Mouse (Mus musculus) midbrain, postnatal 0 days (tissue): ENCODE results near the gene Ppp1r3d. TPM values are rescaled to one million over a fixed set of nuclear protein-coding genes. Genes with fewer than 3 reads are reported as not detected.

Experiments
- ATAC-seq: fragments of 200-750 bp; cut with Nextera tagmentation; 2 replicates; pipeline ENCODE4 v1.8.0; 2017; ENCODE audit warnings: moderate number of reproducible peaks, mild to moderate bottlenecking, moderate TSS enrichment, moderate library complexity; ENCODE audit not compliant: low FRiP score
- DNase-seq: peaks from one replicate; pipeline ENCODE4 v3.0.0-alpha.2; 2015; ENCODE audit warnings: low spot score
- H3K27ac ChIP-seq: fragments of 300-500 bp; sonication (generic); 2 replicates; pipeline ENCODE4 v1.5.1; 2014; ENCODE audit warnings: low read depth, mild to moderate bottlenecking, low read length, mixed read lengths
- H3K27me3 ChIP-seq: fragments of 300-500 bp; sonication (generic); 2 replicates; pipeline ENCODE4 v1.6.1; 2014; ENCODE audit warnings: low read length, control low read depth, mixed read lengths; ENCODE audit not compliant: insufficient read depth
- H3K36me3 ChIP-seq: fragments of 300-500 bp; sonication (generic); 2 replicates; pipeline ENCODE4 v1.6.1; 2014; ENCODE audit warnings: low read length, control low read depth, mixed read lengths; ENCODE audit not compliant: insufficient read depth
- H3K4me1 ChIP-seq: fragments of 300-500 bp; sonication (generic); 2 replicates; pipeline ENCODE4 v1.6.1; 2014; ENCODE audit warnings: mild to moderate bottlenecking, control low read depth, antibody characterized with exemption, low read length, mixed read lengths; ENCODE audit not compliant: insufficient read depth
- H3K4me2 ChIP-seq: fragments of 300-500 bp; sonication (generic); 2 replicates; pipeline ENCODE4 v1.6.1; 2014; ENCODE audit warnings: low read depth, mild to moderate bottlenecking, low read length, mixed read lengths; ENCODE audit not compliant: poor library complexity, severe bottlenecking
- H3K4me3 ChIP-seq: fragments of 300-500 bp; sonication (generic); 2 replicates; pipeline ENCODE4 v1.5.1; 2014; ENCODE audit warnings: low read depth, mild to moderate bottlenecking, low read length, moderate library complexity
- H3K9ac ChIP-seq: fragments of 300-500 bp; sonication (generic); replicated peaks from 2 replicates; pipeline ENCODE4 v1.6.1; 2014; ENCODE audit warnings: mild to moderate bottlenecking, low read length, moderate library complexity, mixed read lengths; ENCODE audit not compliant: poor library complexity, severe bottlenecking
- H3K9me3 ChIP-seq: fragments of 300-500 bp; sonication (generic); 2 replicates; pipeline ENCODE4 v1.6.1; 2016; ENCODE audit warnings: low read length, control low read depth
- CTCF ChIP-seq: IDR thresholded peaks from 2 replicates; pipeline ENCODE4 v1.5.1; 2016; ENCODE audit warnings: antibody characterized with exemption, mild to moderate bottlenecking
- WGBS: fragments of 180-500 bp; shearing (Covaris S2); extraction: QIAGEN DNeasy Blood & Tissue Kit; methylation state at CpG from one replicate; pipeline ENCODE4 v1.1.7; 2014; 5-methylcytosine and 5-hydroxymethylcytosine counted together
- polyA plus RNA-seq: library from polyadenylated mRNA; unstranded; fragments of >200 nt; fragmentation: Nextera tagmentation; extraction: Ambion mirVana; gene quantifications from 2 replicates; pipeline ENCODE4 v1.2.1, GENCODE M21; 2015
- total RNA-seq: library from RNA; depleted of rRNA; stranded (reverse); fragments of >200 nt; gene quantifications from 2 replicates; pipeline ENCODE4 v1.2.3, GENCODE M21; 2014

The Ppp1r3d gene
- total and polyA plus RNA-seq, 2 experiments from 2014 or later = 4.6 to 16.6 TPM

DNA sequence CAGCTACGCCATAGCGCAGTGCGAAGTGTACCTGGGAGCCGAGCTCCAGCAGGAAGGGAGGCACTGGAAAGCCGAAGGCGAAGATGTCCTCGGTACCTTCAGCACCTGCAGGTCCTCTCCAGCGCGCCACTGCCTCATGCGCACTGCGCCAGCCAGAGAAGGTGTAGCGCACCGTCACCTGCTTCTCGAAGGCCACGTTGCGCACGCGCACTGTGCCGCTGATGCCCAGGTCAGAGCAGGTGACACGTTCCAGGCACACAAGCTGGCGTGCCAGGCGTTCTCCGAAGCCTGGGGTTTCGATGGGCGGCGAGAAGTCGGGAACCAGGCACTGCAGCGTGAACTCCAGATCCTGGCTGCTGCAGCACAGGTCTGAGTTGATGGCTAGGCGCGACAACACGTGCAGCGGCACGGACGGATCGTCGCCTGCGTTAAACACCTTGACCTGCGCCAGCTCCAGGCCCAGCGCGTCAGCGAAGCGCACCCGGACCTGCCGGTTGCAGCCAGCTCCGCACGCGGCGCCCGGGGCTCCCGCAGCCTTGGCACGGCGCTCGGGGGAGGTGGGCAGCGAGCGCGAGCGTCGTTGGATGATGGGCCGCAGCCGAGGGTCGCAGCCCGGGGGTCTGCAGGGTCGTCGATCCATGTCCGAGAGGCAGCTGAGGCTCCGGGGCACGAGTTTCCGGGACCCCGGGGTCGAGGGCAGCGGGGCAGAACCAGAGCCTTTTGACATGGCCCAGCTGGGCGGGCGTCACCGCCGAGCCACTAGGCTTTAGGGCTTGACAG lies 601 bp downstream of the Ppp1r3d start:
- ATAC-seq (peak; percentile 17), DNase-seq (peak; percentile 38)
- Histone ChIP-seq H3K9ac (peak overlapping the region; percentile 67), H3K27ac (peak overlapping the region; percentile 74; the same call in 1 of the 2 replicates), H3K36me3 (peaks cover 7% of the 10 kb centered on the region; the same call in 1 of the 2 replicates), H3K4me1 (peaks cover 11% of the 10 kb centered on the region; the same call in 1 of the 2 replicates), H3K4me2 (peak overlapping the region; percentile 99), H3K27me3 (0 out of 2 replicates have a peak, but pooled peaks cover 4% of the 10 kb centered on the region), H3K9me3 (no peaks in the 10 kb centered on the region), H3K4me3 (peak overlapping the region; percentile 68)
- no peak for TF ChIP-seq CTCF
- WGBS = 18% methylated on average over 71 of the region's 75 CpGs

DNA sequence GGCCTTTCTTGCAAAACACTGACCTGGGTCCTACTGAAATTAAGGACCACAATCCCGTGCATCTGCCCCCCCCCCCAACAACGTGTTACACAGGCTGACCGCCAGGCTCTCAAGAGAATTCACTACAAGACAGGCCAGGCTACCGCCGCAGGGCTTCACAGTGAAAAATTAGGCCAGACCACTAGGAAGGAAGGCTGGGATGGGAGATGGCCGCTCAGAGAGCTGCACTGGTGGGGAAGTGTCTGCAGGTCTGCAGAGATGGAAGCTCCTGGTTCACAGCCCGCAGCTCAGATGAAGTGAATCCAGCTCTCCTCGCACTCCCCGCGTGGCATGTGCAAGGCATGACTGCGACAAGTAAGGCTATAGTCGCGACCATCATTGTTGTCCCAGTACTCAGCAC lies 1.2 kb downstream of the Ppp1r3d start:
- no peaks in the 10 kb centered on the region for H3K9me3 ChIP-seq

GRCm38 (mm10) chr2:178412598-178412997 lies 1.7 kb downstream of the Ppp1r3d start:
- WGBS = 73% methylated on average over 6 of the region's 6 CpGs
- no peak overlapping the region for H3K4me3 ChIP-seq
- 0 out of 2 replicates have a peak overlapping the region, but pooled peaks have one; percentile 4 for H3K9ac ChIP-seq
- 0 out of 2 replicates have a peak, but pooled peaks cover 4% of the 10 kb centered on the region for H3K27me3 ChIP-seq
- DNase-seq = no peak
- peaks cover 11% of the 10 kb centered on the region; the same call in 1 of the 2 replicates for H3K4me1 ChIP-seq
- no peak for TF ChIP-seq CTCF
- peak overlapping the region; percentile 99; the same call in 1 of the 2 replicates for H3K4me2 ChIP-seq
- ATAC-seq = no peak
- 0 out of 2 replicates have a peak, but pooled peaks cover under 1% of the 10 kb centered on the region for H3K36me3 ChIP-seq
- H3K27ac ChIP-seq = no peak overlapping the region
- no peaks in the 10 kb centered on the region for H3K9me3 ChIP-seq

More for the DNA sequence above, 1.2 kb downstream of the Ppp1r3d start:
- Histone ChIP-seq H3K27ac (no peak overlapping the region), H3K4me3 (peak overlapping the region; percentile 68), H3K9ac (no peak overlapping the region; the same call in 1 of the 2 replicates), H3K4me1 (peaks cover 11% of the 10 kb centered on the region; the same call in 1 of the 2 replicates), H3K27me3 (0 out of 2 replicates have a peak, but pooled peaks cover 4% of the 10 kb centered on the region), H3K4me2 (peak overlapping the region; percentile 99), H3K36me3 (peaks cover 6% of the 10 kb centered on the region; the same call in 1 of the 2 replicates)
- TF ChIP-seq CTCF = no peak
- WGBS = 69% methylated on average over 13 of the region's 13 CpGs
- no peak for DNase-seq
- ATAC-seq = 0 out of 2 replicates have a peak, but pooled peaks have one; percentile 1

- Histone ChIP-seq H3K27ac (no peak overlapping the region), H3K9me3 (no peaks in the 10 kb centered on the region), H3K36me3 (no peaks in the 10 kb centered on the region), H3K4me2 (no peak overlapping the region), H3K4me3 (no peak overlapping the region), H3K9ac (no peak overlapping the region), H3K4me1 (peaks cover 11% of the 10 kb centered on the region; the same call in 1 of the 2 replicates), H3K27me3 (0 out of 2 replicates have a peak, but pooled peaks cover 4% of the 10 kb centered on the region)
- TF ChIP-seq CTCF = no peak
- DNase-seq (no peak), ATAC-seq (no peak)
- WGBS = 86% methylated on average over 6 of the region's 6 CpGs
These were observed 4.0 kb downstream of the Ppp1r3d start for GRCm38 (mm10) chr2:178410286-178410685.

GRCm38 (mm10) chr2:178409024-178409423 lies 5.2 kb downstream of the Ppp1r3d start:
- ATAC-seq = no peak
- Histone ChIP-seq H3K36me3 (no peaks in the 10 kb centered on the region), H3K4me3 (no peak overlapping the region), H3K4me2 (no peak overlapping the region), H3K27ac (no peak overlapping the region), H3K9me3 (no peaks in the 10 kb centered on the region), H3K27me3 (0 out of 2 replicates have a peak, but pooled peaks cover 4% of the 10 kb centered on the region), H3K4me1 (peaks cover 11% of the 10 kb centered on the region; the same call in 1 of the 2 replicates), H3K9ac (no peak overlapping the region)
- TF ChIP-seq CTCF = no peak
- 69% methylated on average over 1 of the region's 1 CpGs for WGBS
- no peak for DNase-seq
